Mouse (Mus musculus) intestine, postnatal 0 days (tissue): ENCODE data around the gene Ccdc188. TPM values are rescaled to one million over a fixed set of nuclear protein-coding genes. Genes with fewer than 3 reads are reported as not detected.

Source experiments
- ATAC-seq: fragments of 200-750 bp; cut with Nextera tagmentation; 2 replicates; pipeline ENCODE4 v1.8.0; 2017; ENCODE audit warnings: mild to moderate bottlenecking, moderate TSS enrichment, moderate library complexity
- H3K27ac ChIP-seq: fragments of 300-500 bp; sonication (generic); 2 replicates; pipeline ENCODE4 v1.5.1; 2014; ENCODE audit warnings: mild to moderate bottlenecking, low read depth, low read length, moderate library complexity
- H3K27me3 ChIP-seq: fragments of 300-500 bp; sonication (generic); replicated peaks from 2 replicates; pipeline ENCODE4 v1.6.1; 2014; ENCODE audit warnings: low read length, mixed read lengths; ENCODE audit not compliant: control insufficient read depth, insufficient read depth
- H3K36me3 ChIP-seq: fragments of 300-500 bp; sonication (generic); 2 replicates; pipeline ENCODE4 v1.6.1; 2014; ENCODE audit warnings: mild to moderate bottlenecking, moderate library complexity; ENCODE audit not compliant: control insufficient read depth, insufficient read depth
- H3K4me1 ChIP-seq: fragments of 300-500 bp; sonication (generic); replicated peaks from 2 replicates; pipeline ENCODE4 v1.6.1; 2014; ENCODE audit warnings: antibody characterized with exemption, low read length, mixed read lengths; ENCODE audit not compliant: control insufficient read depth, insufficient read depth
- H3K4me2 ChIP-seq: fragments of 300-500 bp; sonication (generic); replicated peaks from 2 replicates; pipeline ENCODE4 v1.6.1; 2014; ENCODE audit warnings: low read depth, mild to moderate bottlenecking, moderate library complexity
- H3K4me3 ChIP-seq: fragments of 300-500 bp; sonication (generic); 2 replicates; pipeline ENCODE4 v1.5.1; 2014; ENCODE audit warnings: low read depth, low read length
- H3K9ac ChIP-seq: fragments of 300-500 bp; sonication (generic); 2 replicates; pipeline ENCODE4 v1.6.1; 2014; ENCODE audit warnings: mild to moderate bottlenecking, low read depth, low read length
- H3K9me3 ChIP-seq: fragments of 300-500 bp; sonication (generic); 2 replicates; pipeline ENCODE4 v1.6.1; 2016; ENCODE audit warnings: mixed run types; ENCODE audit not compliant: control insufficient read depth
- CTCF ChIP-seq: sonication (generic); IDR thresholded peaks from 2 replicates; pipeline ENCODE4 v1.5.1; 2016; ENCODE audit warnings: low read depth, mild to moderate bottlenecking, control low read depth, antibody characterized with exemption, moderate library complexity
- WGBS: fragments of 180-500 bp; shearing (Covaris S2); extraction: QIAGEN DNeasy Blood & Tissue Kit; methylation state at CpG from one replicate; pipeline ENCODE4 v1.1.7; 2014; 5-methylcytosine and 5-hydroxymethylcytosine counted together
- polyA plus RNA-seq: library from polyadenylated mRNA; unstranded; fragments of >200 nt; fragmentation: Nextera tagmentation; extraction: Ambion mirVana; gene quantifications from 2 replicates; pipeline ENCODE4 v1.2.1, GENCODE M21; 2015

Gene Ccdc188
- polyA plus RNA-seq = not detected in 2 replicates

DNA sequence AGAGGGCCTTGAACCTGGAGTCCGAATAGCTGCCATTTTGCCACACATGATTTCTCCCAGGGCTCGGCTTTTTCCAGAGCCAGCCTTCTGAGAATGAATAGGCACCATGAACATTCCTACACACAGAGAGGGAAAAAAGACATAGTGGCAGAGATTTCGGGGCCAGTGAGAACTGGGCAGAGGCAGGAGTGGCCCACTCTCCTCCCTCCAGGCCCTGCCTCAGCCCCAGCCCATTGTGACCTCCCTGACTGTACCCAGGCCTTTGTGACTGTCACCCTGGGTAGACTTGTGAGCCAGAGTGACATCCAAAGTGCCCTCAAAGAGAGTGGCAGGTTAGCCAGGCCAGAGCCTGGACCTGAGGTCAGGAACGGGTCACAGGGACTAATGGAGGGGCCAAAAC is at the start of gene Ccdc188:
TSS of gene Ccdc188 (plus strand) at position 301 of the 400 bp plus-strand sequence.
- no peak within 1 kb of the TSS for H3K4me3 ChIP-seq
- peaks cover under 1% of the 10 kb centered on the region; the same call in 1 of the 2 replicates for H3K36me3 ChIP-seq
- no peak for ATAC-seq
- H3K4me2 ChIP-seq = no peak within 1 kb of the TSS
- 0 out of 2 replicates have a peak, but pooled peaks cover 5% of the 10 kb centered on the region for H3K27me3 ChIP-seq
- no peak within 1 kb of the TSS for H3K27ac ChIP-seq
- TF ChIP-seq CTCF = no peak
- 89% methylated on average over 4 of the region's 4 CpGs for WGBS
- no peak within 1 kb of the TSS for H3K9ac ChIP-seq
- no peaks in the 10 kb centered on the region for H3K4me1 ChIP-seq
- no peaks in the 10 kb centered on the region for H3K9me3 ChIP-seq

DNA sequence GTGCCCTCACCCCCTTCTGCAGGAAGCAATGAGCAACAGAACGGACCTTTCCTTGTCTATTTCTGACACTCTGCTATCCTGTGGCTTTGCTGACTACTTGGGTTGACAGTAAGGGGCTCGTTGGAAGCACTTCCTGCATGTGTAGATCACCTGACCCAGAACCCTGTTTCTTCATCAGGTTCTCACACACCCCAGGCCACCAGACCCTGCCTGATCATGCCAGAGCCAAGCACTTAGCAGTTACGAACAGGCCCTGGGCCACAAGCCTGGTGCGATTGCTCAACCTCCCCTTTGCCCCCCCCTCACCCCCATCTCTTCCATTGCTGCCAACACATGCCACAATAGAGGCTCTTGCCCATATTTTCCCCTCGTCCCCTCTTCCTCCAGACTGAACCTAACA is 48.5 kb upstream of the Ccdc188 start:
- no peak overlapping the region for H3K4me3 ChIP-seq
- H3K4me1 ChIP-seq = no peaks in the 10 kb centered on the region
- H3K27ac ChIP-seq = no peak overlapping the region
- H3K4me2 ChIP-seq = no peak overlapping the region
- no peak for ATAC-seq
- H3K36me3 ChIP-seq = no peaks in the 10 kb centered on the region
- no peak overlapping the region for H3K9ac ChIP-seq
- no peaks in the 10 kb centered on the region for H3K9me3 ChIP-seq
- 73% methylated on average over 5 of the region's 5 CpGs for WGBS
- H3K27me3 ChIP-seq = no peaks in the 10 kb centered on the region
- TF ChIP-seq CTCF = no peak

DNA sequence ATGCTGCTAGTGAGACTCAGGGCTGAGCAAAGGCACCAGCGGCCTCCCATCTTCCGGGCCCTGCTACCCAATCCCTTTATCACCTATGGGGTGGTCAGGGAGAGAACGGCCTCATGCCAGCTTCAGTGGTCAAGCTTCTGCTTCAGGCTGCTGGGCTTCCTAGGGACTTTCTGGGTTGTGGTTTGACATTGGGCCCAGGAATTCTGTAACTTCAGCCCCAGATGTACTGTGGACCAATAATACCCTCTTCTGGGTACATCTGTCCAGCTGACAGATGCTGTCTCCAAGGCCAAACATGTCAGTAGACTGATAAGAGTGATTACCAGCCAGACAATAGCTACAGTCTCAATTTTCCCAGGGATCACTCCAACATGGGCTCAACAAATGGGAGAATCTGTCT is 47.9 kb upstream of the Ccdc188 start:
- Histone ChIP-seq H3K4me3 (no peak overlapping the region), H3K27me3 (no peaks in the 10 kb centered on the region), H3K9ac (no peak overlapping the region), H3K4me1 (no peaks in the 10 kb centered on the region), H3K27ac (no peak overlapping the region), H3K9me3 (no peaks in the 10 kb centered on the region), H3K4me2 (no peak overlapping the region), H3K36me3 (no peaks in the 10 kb centered on the region)
- 88% methylated on average over 3 of the region's 3 CpGs for WGBS
- no peak for TF ChIP-seq CTCF
- no peak for ATAC-seq

DNA sequence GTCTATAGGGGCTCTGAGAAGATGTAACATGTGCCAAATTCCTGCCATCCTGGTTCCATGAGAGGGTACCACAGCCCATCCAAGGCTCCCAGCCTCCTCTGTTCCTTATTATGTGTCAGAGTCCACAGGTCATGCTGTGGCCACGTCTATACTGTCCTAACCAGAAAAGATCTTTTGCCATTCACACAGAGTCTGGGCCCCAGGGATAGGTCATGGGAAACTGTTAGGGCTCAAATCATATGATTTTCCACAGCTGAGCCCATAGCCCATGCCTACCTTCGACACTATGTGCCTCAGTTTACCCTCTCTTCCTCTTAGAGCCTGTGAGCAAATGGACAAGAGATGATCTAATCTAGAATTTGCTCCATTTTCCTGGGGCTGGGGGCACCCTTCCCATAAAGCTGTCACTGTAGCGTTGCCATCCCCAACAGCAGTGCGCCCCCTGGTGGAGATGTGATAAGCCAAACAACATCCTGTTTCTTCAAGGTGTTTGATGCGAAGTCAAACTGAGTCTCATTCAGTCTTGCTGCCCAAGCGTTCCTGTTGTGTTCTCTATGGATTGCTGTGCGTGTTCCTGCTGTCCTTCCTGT is 45.3 kb upstream of the Ccdc188 start:
- H3K4me1 ChIP-seq = no peaks in the 10 kb centered on the region
- H3K4me3 ChIP-seq = no peak overlapping the region
- H3K4me2 ChIP-seq = no peak overlapping the region
- H3K9me3 ChIP-seq = no peaks in the 10 kb centered on the region
- H3K9ac ChIP-seq = no peak overlapping the region
- no peak for ATAC-seq
- TF ChIP-seq CTCF = peak; percentile 99
- H3K36me3 ChIP-seq = no peaks in the 10 kb centered on the region
- H3K27ac ChIP-seq = no peak overlapping the region
- WGBS = 12% methylated on average over 7 of the region's 7 CpGs
- no peaks in the 10 kb centered on the region for H3K27me3 ChIP-seq

DNA sequence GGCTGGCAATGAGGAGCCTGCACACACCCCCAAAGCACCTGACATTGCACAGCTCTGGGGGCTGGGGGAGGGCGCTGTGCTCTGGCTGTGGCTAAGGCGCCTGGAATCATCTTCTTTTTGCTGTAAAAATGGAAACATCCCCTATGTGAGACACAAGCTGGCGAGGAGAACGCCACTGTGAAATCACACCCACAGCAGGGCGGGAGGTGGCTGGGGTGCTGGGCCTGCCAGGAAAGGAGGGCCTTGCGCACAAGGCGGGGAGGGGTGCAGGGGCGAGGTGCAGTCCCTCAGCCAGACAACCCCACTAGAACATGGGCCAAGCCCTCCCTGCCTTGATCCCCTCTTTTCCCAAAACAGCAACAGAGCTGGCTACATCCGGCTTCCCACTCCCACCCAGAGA is 44.4 kb upstream of the Ccdc188 start:
- Histone ChIP-seq H3K4me3 (no peak overlapping the region), H3K9me3 (no peaks in the 10 kb centered on the region), H3K36me3 (no peaks in the 10 kb centered on the region), H3K27me3 (no peaks in the 10 kb centered on the region), H3K4me2 (no peak overlapping the region), H3K4me1 (no peaks in the 10 kb centered on the region), H3K9ac (no peak overlapping the region), H3K27ac (no peak overlapping the region)
- no peak for TF ChIP-seq CTCF
- ATAC-seq = no peak
- 80% methylated on average over 9 of the region's 9 CpGs for WGBS

DNA sequence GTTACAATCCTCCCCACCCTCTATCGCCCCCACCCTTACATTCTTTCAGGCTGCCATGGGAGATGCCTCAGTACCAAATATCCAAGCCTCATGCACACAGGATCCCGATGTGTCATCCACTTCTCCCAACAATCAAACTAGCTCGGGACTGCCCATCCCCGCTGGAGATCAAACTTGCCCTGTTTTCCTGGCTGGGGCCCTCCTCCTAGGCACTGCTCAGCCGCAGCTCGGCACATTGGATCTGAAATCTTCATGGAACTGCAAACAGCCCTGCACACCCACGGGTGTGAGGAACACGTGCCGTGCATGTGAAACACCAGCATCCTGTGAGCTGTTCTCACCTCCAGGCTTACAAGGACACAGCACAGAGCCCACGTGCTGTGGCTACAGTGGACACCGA is 43.9 kb upstream of the Ccdc188 start:
- H3K36me3 ChIP-seq = no peaks in the 10 kb centered on the region
- TF ChIP-seq CTCF = no peak
- H3K4me3 ChIP-seq = no peak overlapping the region
- no peaks in the 10 kb centered on the region for H3K27me3 ChIP-seq
- H3K9ac ChIP-seq = no peak overlapping the region
- no peak for ATAC-seq
- 68% methylated on average over 11 of the region's 11 CpGs for WGBS
- H3K4me1 ChIP-seq = no peaks in the 10 kb centered on the region
- H3K4me2 ChIP-seq = no peak overlapping the region
- no peak overlapping the region for H3K27ac ChIP-seq
- no peaks in the 10 kb centered on the region for H3K9me3 ChIP-seq
